Mouse (Mus musculus) embryonic fibroblast, embryonic 13.5 days (primary cell): ENCODE data around the gene Ythdf2.

ENCODE experiments used
- CTCF ChIP-seq: IDR thresholded peaks from 2 replicates; pipeline ENCODE4 v1.5.1; 2011; ENCODE audit warnings: mild to moderate bottlenecking, control low read depth, low read length, moderate library complexity, borderline replicate concordance; ENCODE audit not compliant: insufficient read depth
- POLR2A ChIP-seq: IDR thresholded peaks from 2 replicates; pipeline ENCODE4 v1.6.1; 2011; ENCODE audit warnings: low read depth, mild to moderate bottlenecking, control low read depth, low read length, moderate library complexity

DNA sequence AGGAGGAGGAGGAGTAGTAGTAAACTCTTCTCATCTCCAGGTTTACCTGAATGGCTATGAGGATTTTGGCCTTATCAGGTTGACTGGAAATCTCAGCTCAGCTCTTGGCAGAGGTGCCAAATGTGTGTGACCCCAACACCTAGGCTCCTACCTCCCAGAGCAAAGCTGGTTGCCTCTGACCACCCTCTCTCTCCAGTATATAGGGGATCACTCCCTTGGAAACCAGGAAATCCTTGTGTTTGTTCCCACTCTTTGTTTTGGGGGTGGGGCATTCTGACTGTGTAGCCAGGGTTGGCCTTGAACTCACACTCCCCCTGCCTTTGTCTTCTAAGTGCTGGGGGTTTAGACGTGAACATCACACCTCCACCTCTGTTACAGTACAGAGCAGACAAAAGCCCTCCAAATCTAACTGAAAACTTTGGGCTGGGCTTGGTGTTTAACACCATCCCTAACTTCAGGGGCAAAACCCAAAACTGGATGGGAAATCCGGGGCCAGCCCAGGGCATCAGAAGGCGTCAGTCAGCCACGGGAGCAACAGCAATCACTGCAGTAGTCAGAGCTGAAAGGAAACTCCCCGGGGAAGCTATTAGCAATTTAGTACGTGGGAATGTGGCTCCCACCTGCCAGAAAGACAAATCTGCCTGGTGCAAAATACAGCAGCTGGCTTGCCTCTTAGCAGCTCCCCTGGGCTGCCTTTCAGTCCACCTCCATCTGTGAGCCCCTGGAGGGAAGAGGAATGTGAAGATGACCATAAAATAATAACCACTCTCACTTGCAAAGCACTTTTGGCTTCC, 57.0 kb downstream of the Ythdf2 start:
- TF ChIP-seq POLR2A (no peak), CTCF (no peak)
